In the genomic region with DNA sequence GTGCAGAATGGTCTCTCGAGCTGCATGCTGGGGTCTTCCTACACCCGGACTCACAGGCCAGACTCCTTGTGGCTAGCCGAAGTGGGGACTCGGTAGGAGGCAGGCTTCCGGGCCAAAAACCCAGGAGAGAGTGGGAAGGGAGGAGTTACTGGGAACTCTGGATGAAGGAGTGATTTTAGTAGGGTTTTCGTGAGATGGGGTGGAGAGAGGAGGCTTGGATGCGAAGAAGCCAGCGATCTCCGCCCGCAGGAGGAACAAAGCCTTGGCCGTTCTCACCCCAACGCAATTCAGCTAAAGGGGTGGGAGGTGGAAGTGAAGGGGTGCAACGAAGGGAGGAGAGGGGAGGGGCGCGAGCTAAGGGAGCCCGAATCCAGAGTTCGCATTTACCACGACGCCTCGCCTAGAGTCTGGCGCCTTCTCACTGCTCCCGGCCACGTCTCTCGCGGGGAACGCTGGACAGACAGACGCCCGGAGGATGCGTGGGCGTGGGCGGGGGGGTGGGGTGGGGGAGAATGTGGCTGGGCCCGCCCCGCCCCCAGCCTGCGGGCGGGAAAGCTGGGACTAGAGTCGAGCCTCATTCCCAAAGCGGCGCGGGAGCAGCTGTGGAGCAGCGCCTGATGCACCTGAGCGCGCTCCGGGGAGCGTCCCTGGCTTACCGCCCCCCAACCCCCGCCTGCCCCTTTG, we compare ENCODE assay signal across 8 mouse cellular contexts.
A peak's percentile ranks its signal among the peaks of the same experiment; 100 is the strongest.
DNase-seq lines count a peak whose midpoint lies in the region; ATAC-seq lines count a peak whose summit lies in the region.

No protein-coding gene starts in this region.

- H3K4me1 ChIP-seq in hindbrain, embryonic 13.5 days (replicated peaks), result peaks cover 13% of the 10 kb centered on the region

- peak overlapping the region; percentile 96 for H3K27ac ChIP-seq in hindbrain, embryonic 13.5 days

- under 1% methylated on average over 44 of the region's 46 CpGs for WGBS in hindbrain, embryonic 13.5 days

- H3K36me3 ChIP-seq in hindbrain, embryonic 13.5 days, result no peaks in the 10 kb centered on the region

- no peaks in the 10 kb centered on the region for H3K27me3 ChIP-seq in hindbrain, embryonic 13.5 days

- DNase-seq in R1 (ENCODE audit: low read depth, low spot score), result peak; percentile 83
- DNase-seq in cerebellum, postnatal 36 days, result peak; percentile 36 to 43
- DNase-seq in gastrocnemius, adult 18-20 months (ENCODE audit: low spot score), result peak; percentile 55
- DNase-seq in left cerebral cortex, adult 18-20 months (ENCODE audit: low spot score in 2 of 2), result peak; percentile 44 to 57
- DNase-seq in lung, postnatal 25 days (ENCODE audit: low spot score), result peak; percentile 28
- peak; percentile 83 for DNase-seq in retina, postnatal 1 day
- no peak for DNase-seq in B cell, adult 2 months

- H3K4me2 ChIP-seq in hindbrain, embryonic 13.5 days, result peak overlapping the region; percentile 85

- H3K9me3 ChIP-seq in hindbrain, embryonic 13.5 days, result peaks cover 4% of the 10 kb centered on the region; the same call in 1 of the 2 replicates

- peak overlapping the region; percentile 85 for H3K9ac ChIP-seq in hindbrain, embryonic 13.5 days

- peak; percentile 90 for ATAC-seq in hindbrain, embryonic 13.5 days (ENCODE audit: low FRiP score)

- H3K4me3 ChIP-seq in hindbrain, embryonic 13.5 days, result peak overlapping the region; percentile 60

Comparison
In these comparisons a context has a peak if more than half of its experiments do, and no peak if none do; other contexts are left out.
1. DNase-seq: peak in R1 (single experiment), cerebellum, postnatal 36 days (2 of 2), gastrocnemius, adult 18-20 months (single experiment), left cerebral cortex, adult 18-20 months (2 of 2), lung, postnatal 25 days (single experiment) and retina, postnatal 1 day (single experiment); none in B cell, adult 2 months (0 of 2).